22 mouse cellular contexts compared by ENCODE assay signal in the genomic region with DNA sequence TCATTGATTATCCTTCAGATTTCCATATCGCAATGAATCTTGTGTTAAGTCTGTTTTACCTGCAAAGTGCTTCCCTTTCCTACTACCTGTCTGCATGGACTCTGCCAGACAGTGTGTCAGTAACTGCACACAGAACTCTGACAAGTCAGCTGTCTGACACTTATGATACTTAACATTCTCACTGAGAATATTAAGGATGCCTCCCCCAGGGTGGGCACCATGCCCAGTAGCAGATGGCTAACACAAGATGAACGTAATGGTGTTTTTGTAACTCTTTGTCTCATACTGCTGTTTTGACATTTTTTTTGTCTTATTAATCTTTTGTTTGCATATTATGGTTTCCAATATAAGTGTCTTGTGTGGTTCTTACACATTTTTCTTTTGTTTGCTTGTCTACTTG. TPM values are rescaled to one million over a fixed set of nuclear protein-coding genes. Genes with fewer than 3 reads are reported as not detected.
DNase-seq lines count a peak whose midpoint lies in the region; ATAC-seq lines count a peak whose summit lies in the region.
"Had no signal": no experiment of that assay in that cellular context is flagged by ENCODE, and none has a peak within 500 bp of the region (broad histone marks: within the 10 kb centered on the region; RNA-seq: fewer than 3 reads in every experiment).

No protein-coding gene starts in this region.

- WGBS in hindbrain, embryonic 16.5 days, result 63% methylated on average over 2 of the region's 2 CpGs
- 87% methylated on average over 2 of the region's 2 CpGs for WGBS in hindbrain, embryonic 10.5 days

- H3K36me3 ChIP-seq in hindbrain, embryonic 16.5 days (ENCODE audit: control insufficient read depth, insufficient read depth, low read length), result peaks cover 7% of the 10 kb centered on the region; the same call in 1 of the 2 replicates
- peaks cover 57% of the 10 kb centered on the region for H3K36me3 ChIP-seq in hindbrain, embryonic 10.5 days

- no peak overlapping the region for H3K9ac ChIP-seq in hindbrain, embryonic 16.5 days (ENCODE audit: low read depth, low read length)
- H3K9ac ChIP-seq: embryonic facial prominence, embryonic 15.5 days; heart, embryonic 15.5 days; hindbrain, embryonic 15.5 days; limb, embryonic 12.5 days; liver, embryonic 13.5 days; lung, embryonic 15.5 days; midbrain, embryonic 15.5 days; stomach, embryonic 15.5 days had no signal

- H3K4me3 ChIP-seq in hindbrain, embryonic 16.5 days (ENCODE audit: low read length), result no peak overlapping the region
- no peak overlapping the region for H3K4me3 ChIP-seq in hindbrain, embryonic 10.5 days
- H3K4me3 ChIP-seq: embryonic facial prominence, embryonic 15.5 days; heart, embryonic 15.5 days; hindbrain, embryonic 15.5 days; left cerebral cortex, adult 2 months; limb, embryonic 12.5 days; liver, embryonic 13.5 days; lung, embryonic 15.5 days; midbrain, embryonic 15.5 days; stomach, embryonic 15.5 days had no signal

- H3K27me3 ChIP-seq in hindbrain, embryonic 16.5 days (replicated peaks; ENCODE audit: control insufficient read depth, insufficient read depth, low read length), result no peaks in the 10 kb centered on the region
- H3K27me3 ChIP-seq in hindbrain, embryonic 10.5 days (ENCODE audit: insufficient read depth, poor library complexity, severe bottlenecking), result no peaks in the 10 kb centered on the region
- H3K27me3 ChIP-seq: embryonic facial prominence, embryonic 15.5 days; heart, embryonic 15.5 days; hindbrain, embryonic 15.5 days; limb, embryonic 12.5 days; liver, embryonic 13.5 days; lung, embryonic 15.5 days; midbrain, embryonic 15.5 days; stomach, embryonic 15.5 days had no signal

- no peaks in the 10 kb centered on the region for H3K4me1 ChIP-seq in hindbrain, embryonic 16.5 days (ENCODE audit: control insufficient read depth, insufficient read depth, low read depth, low read length)
- no peaks in the 10 kb centered on the region for H3K4me1 ChIP-seq in hindbrain, embryonic 10.5 days (replicated peaks)
- H3K4me1 ChIP-seq: embryonic facial prominence, embryonic 15.5 days; hindbrain, embryonic 15.5 days; limb, embryonic 12.5 days; liver, embryonic 13.5 days; lung, embryonic 15.5 days; midbrain, embryonic 15.5 days; stomach, embryonic 15.5 days had no signal

- DNase-seq in cerebellum, postnatal 14 days, result peak; percentile 62 to 66
- DNase-seq in cerebellum, postnatal 36 days, result no peak
- no peak for DNase-seq in hindbrain, embryonic 10.5 days (ENCODE audit: low spot score)
- peak; percentile 64 for DNase-seq in brain, adult 2 months (ENCODE audit: low read depth, low spot score)
- DNase-seq in layer of hippocampus, postnatal 10 days (ENCODE audit: low spot score in 2 of 2), result peak; percentile 23 to 51
- DNase-seq in ovary, postnatal 14 days (ENCODE audit: low spot score), result no peak
- no peak for DNase-seq in heart, postnatal 14 days
- DNase-seq: adrenal gland, adult 8-10 months; embryo, embryonic 11 days; heart, adult 11 months; kidney, adult 18-20 months; kidney, postnatal 14 days; liver, embryonic 13.5 days had no signal

- ATAC-seq in hindbrain, embryonic 16.5 days, result peak; percentile 65; the same call in 1 of the 2 replicates
- ATAC-seq: midbrain, embryonic 15.5 days had no signal

- H3K27ac ChIP-seq in hindbrain, embryonic 16.5 days (ENCODE audit: low read depth, low read length), result no peak overlapping the region
- H3K27ac ChIP-seq in hindbrain, embryonic 10.5 days, result no peak overlapping the region
- H3K27ac ChIP-seq: embryonic facial prominence, embryonic 15.5 days; heart, embryonic 15.5 days; hindbrain, embryonic 15.5 days; left cerebral cortex, adult 2 months; limb, embryonic 12.5 days; liver, embryonic 13.5 days; lung, embryonic 15.5 days; midbrain, embryonic 15.5 days; stomach, embryonic 15.5 days had no signal

- H3K4me2 ChIP-seq in hindbrain, embryonic 16.5 days (ENCODE audit: low read length), result no peak overlapping the region
- H3K4me2 ChIP-seq: embryonic facial prominence, embryonic 15.5 days; heart, embryonic 15.5 days; hindbrain, embryonic 15.5 days; limb, embryonic 12.5 days; liver, embryonic 13.5 days; lung, embryonic 15.5 days; midbrain, embryonic 15.5 days; stomach, embryonic 15.5 days had no signal

- intact Hi-C loops in heart, postnatal 14 days (cut with DNase I), result no loop called here

- H3K9me3 ChIP-seq in hindbrain, embryonic 16.5 days (ENCODE audit: control insufficient read depth, low read length), result no peaks in the 10 kb centered on the region
- no peaks in the 10 kb centered on the region for H3K9me3 ChIP-seq in hindbrain, embryonic 10.5 days
- H3K9me3 ChIP-seq: embryonic facial prominence, embryonic 15.5 days; heart, embryonic 15.5 days; hindbrain, embryonic 15.5 days; limb, embryonic 12.5 days; liver, embryonic 13.5 days; lung, embryonic 15.5 days; midbrain, embryonic 15.5 days; stomach, embryonic 15.5 days had no signal

RNA-seq across cellular contexts. Expression of a gene that starts 40.4 kb away (rescaled TPM):
- polyA plus RNA-seq in hindbrain, embryonic 16.5 days (2015; fragmentation: Nextera tagmentation; extraction: Ambion mirVana), result 64.8 and 67.1 TPM in 2 replicates
- 56.5 and 71.5 TPM in 2 replicates for polyA plus RNA-seq in hindbrain, embryonic 10.5 days (2016; fragmentation: Nextera tagmentation; extraction: Ambion mirVana)
- 100 to 1,000 TPM in 1 of 2 experiments, 10 to 100 TPM in 1; 98.7 to 105 TPM for total RNA-seq in layer of hippocampus, postnatal 10 days (2021)
- 10 to 100 TPM; 77.8 to 85.6 TPM for total RNA-seq in heart, postnatal 14 days (2021)

Comparison
In these comparisons a context has a peak if more than half of its experiments do, and no peak if none do; other contexts are left out.
1. DNase-seq: peak in cerebellum, postnatal 14 days (2 of 2), brain, adult 2 months (single experiment) and layer of hippocampus, postnatal 10 days (2 of 2); none in cerebellum, postnatal 36 days (0 of 2), hindbrain, embryonic 10.5 days (single experiment), ovary, postnatal 14 days (single experiment) and heart, postnatal 14 days (0 of 2).